Mouse (Mus musculus): ENCODE data around the gene Mrln. TPM values are rescaled to one million over a fixed set of nuclear protein-coding genes. Genes with fewer than 3 reads are reported as not detected.
"Not testable (repeated sequence)": the region's sequence is repeated elsewhere in the genome, so short reads cannot be mapped to it uniquely, and the experiment has no call there.

The Mrln gene
- polyA plus RNA-seq, 1 experiment from 2014 or later, result 0.35 TPM

GRCm38 (mm10) chr10:70198012-70198411, 6.5 kb upstream of the Mrln start:
- no peak for ATAC-seq
- Histone ChIP-seq H3K27ac (no peak overlapping the region), H3K4me1 (peaks cover 14% of the 10 kb centered on the region), H3K27me3 (replicated peaks) (no peaks in the 10 kb centered on the region), H3K9me3 (replicated peaks) (no peaks in the 10 kb centered on the region), H3K36me3 (0 out of 2 replicates have a peak, but pooled peaks cover 10% of the 10 kb centered on the region), H3K4me2 (no peak overlapping the region), H3K4me3 (no peak overlapping the region), H3K9ac (no peak overlapping the region)
- WGBS (ENCODE audit: insufficient replicate concordance), result 75% methylated on average over 6 of the region's 6 CpGs

- H3K9ac ChIP-seq, result no peak overlapping the region
Measured at GRCm38 (mm10) chr10:70198951-70199463, 5.5 kb upstream of the Mrln start.

GRCm38 (mm10) chr10:70199466-70200210, 4.8 kb upstream of the Mrln start:
- no peaks in the 10 kb centered on the region for H3K36me3 ChIP-seq
- 63% methylated on average over 6 of the region's 6 CpGs for WGBS (ENCODE audit: insufficient replicate concordance)
- H3K27ac ChIP-seq, result no peak overlapping the region
- H3K4me2 ChIP-seq, result no peak overlapping the region
- H3K27me3 ChIP-seq (replicated peaks), result no peaks in the 10 kb centered on the region
- H3K9me3 ChIP-seq (replicated peaks), result no peaks in the 10 kb centered on the region
- H3K4me3 ChIP-seq, result no peak overlapping the region
- ATAC-seq, result no peak
- H3K9ac ChIP-seq, result no peak overlapping the region
- peaks cover 16% of the 10 kb centered on the region for H3K4me1 ChIP-seq

More at GRCm38 (mm10) chr10:70198951-70199463, 5.5 kb upstream of the Mrln start:
- Histone ChIP-seq H3K4me2 (no peak overlapping the region), H3K36me3 (0 out of 2 replicates have a peak, but pooled peaks cover 1% of the 10 kb centered on the region), H3K27me3 (replicated peaks) (no peaks in the 10 kb centered on the region), H3K9me3 (replicated peaks) (no peaks in the 10 kb centered on the region), H3K4me1 (peaks cover 14% of the 10 kb centered on the region), H3K27ac (no peak overlapping the region), H3K4me3 (no peak overlapping the region)
- no peak for ATAC-seq
- 81% methylated on average over 7 of the region's 7 CpGs for WGBS (ENCODE audit: insufficient replicate concordance)

GRCm38 (mm10) chr10:70200889-70201500, 3.5 kb upstream of the Mrln start:
- Histone ChIP-seq H3K9me3 (replicated peaks) (no peaks in the 10 kb centered on the region), H3K27ac (no peak overlapping the region), H3K4me2 (no peak overlapping the region), H3K4me3 (no peak overlapping the region), H3K36me3 (no peaks in the 10 kb centered on the region), H3K4me1 (0 out of 2 replicates have a peak, but pooled peaks cover 9% of the 10 kb centered on the region), H3K9ac (no peak overlapping the region), H3K27me3 (replicated peaks) (no peaks in the 10 kb centered on the region)
- no peak for ATAC-seq
- WGBS (ENCODE audit: insufficient replicate concordance), result 43% methylated on average over 12 of the region's 12 CpGs

- no peak for ATAC-seq
- no peaks in the 10 kb centered on the region for H3K4me1 ChIP-seq
Measured at GRCm38 (mm10) chr10:70211281-70211680, 6.8 kb downstream of the Mrln start.

GRCm38 (mm10) chr10:70220971-70221370, 16.5 kb downstream of the Mrln start:
- H3K9me3 ChIP-seq (replicated peaks), result no peaks in the 10 kb centered on the region
- 68% methylated on average over 5 of the region's 5 CpGs for WGBS (ENCODE audit: insufficient replicate concordance)

More at GRCm38 (mm10) chr10:70211281-70211680, 6.8 kb downstream of the Mrln start:
- WGBS (ENCODE audit: insufficient replicate concordance), result 66% methylated on average over 9 of the region's 9 CpGs
- no peak overlapping the region for H3K4me2 ChIP-seq
- no peaks in the 10 kb centered on the region for H3K36me3 ChIP-seq
- no peak overlapping the region for H3K4me3 ChIP-seq
- H3K9me3 ChIP-seq (replicated peaks), result no peaks in the 10 kb centered on the region
- H3K27ac ChIP-seq, result no peak overlapping the region
- no peak overlapping the region for H3K9ac ChIP-seq
- H3K27me3 ChIP-seq (replicated peaks), result no peaks in the 10 kb centered on the region

GRCm38 (mm10) chr10:70222231-70222630, 17.8 kb downstream of the Mrln start:
- H3K36me3 ChIP-seq, ATAC-seq: not testable (repeated sequence)

More at GRCm38 (mm10) chr10:70220971-70221370, 16.5 kb downstream of the Mrln start:
- H3K4me1 ChIP-seq, result no peaks in the 10 kb centered on the region
- no peak overlapping the region for H3K4me2 ChIP-seq
- H3K4me3 ChIP-seq, result no peak overlapping the region
- no peaks in the 10 kb centered on the region for H3K36me3 ChIP-seq
- H3K27ac ChIP-seq, result no peak overlapping the region
- H3K27me3 ChIP-seq (replicated peaks), result no peaks in the 10 kb centered on the region
- no peak overlapping the region for H3K9ac ChIP-seq
- ATAC-seq, result no peak

GRCm38 (mm10) chr10:70224571-70224970, 20.1 kb downstream of the Mrln start:
- no peaks in the 10 kb centered on the region for H3K9me3 ChIP-seq (replicated peaks)
- WGBS (ENCODE audit: insufficient replicate concordance), result 61% methylated on average over 6 of the region's 6 CpGs
- H3K4me2 ChIP-seq, result no peak overlapping the region
- H3K27me3 ChIP-seq (replicated peaks), result no peaks in the 10 kb centered on the region
- H3K36me3 ChIP-seq, result no peaks in the 10 kb centered on the region
- no peaks in the 10 kb centered on the region for H3K4me1 ChIP-seq
- no peak overlapping the region for H3K27ac ChIP-seq
- no peak overlapping the region for H3K9ac ChIP-seq
- no peak overlapping the region for H3K4me3 ChIP-seq
- no peak for ATAC-seq

More at GRCm38 (mm10) chr10:70222231-70222630, 17.8 kb downstream of the Mrln start:
- H3K4me1 ChIP-seq; H3K4me2 ChIP-seq; H3K27ac ChIP-seq; H3K4me3 ChIP-seq; H3K9me3 ChIP-seq (replicated peaks); H3K27me3 ChIP-seq (replicated peaks); H3K9ac ChIP-seq: not testable (repeated sequence)
- WGBS (ENCODE audit: insufficient replicate concordance), result 68% methylated on average over 8 of the region's 8 CpGs

- ATAC-seq, result no peak
- WGBS (ENCODE audit: insufficient replicate concordance), result 67% methylated on average over 6 of the region's 6 CpGs
- Histone ChIP-seq H3K36me3 (no peaks in the 10 kb centered on the region), H3K4me2 (no peak overlapping the region), H3K9me3 (replicated peaks) (no peaks in the 10 kb centered on the region), H3K4me3 (no peak overlapping the region), H3K4me1 (no peaks in the 10 kb centered on the region), H3K27me3 (replicated peaks) (no peaks in the 10 kb centered on the region), H3K9ac (no peak overlapping the region), H3K27ac (no peak overlapping the region)
Measured at GRCm38 (mm10) chr10:70225760-70226159, 21.3 kb downstream of the Mrln start.

GRCm38 (mm10) chr10:70226608-70227007, 22.1 kb downstream of the Mrln start:
- Histone ChIP-seq H3K4me1 (no peaks in the 10 kb centered on the region), H3K9ac (no peak overlapping the region), H3K4me2 (no peak overlapping the region), H3K27ac (no peak overlapping the region), H3K36me3 (no peaks in the 10 kb centered on the region), H3K4me3 (no peak overlapping the region), H3K9me3 (replicated peaks) (no peaks in the 10 kb centered on the region), H3K27me3 (replicated peaks) (no peaks in the 10 kb centered on the region)
- ATAC-seq, result no peak

- Histone ChIP-seq H3K4me1 (no peaks in the 10 kb centered on the region), H3K27ac (no peak overlapping the region), H3K9ac (no peak overlapping the region), H3K4me3 (no peak overlapping the region), H3K9me3 (replicated peaks) (no peaks in the 10 kb centered on the region), H3K36me3 (no peaks in the 10 kb centered on the region), H3K4me2 (no peak overlapping the region), H3K27me3 (replicated peaks) (no peaks in the 10 kb centered on the region)
- no peak for ATAC-seq
- 66% methylated on average over 6 of the region's 6 CpGs for WGBS (ENCODE audit: insufficient replicate concordance)
Measured at GRCm38 (mm10) chr10:70230352-70230751, 25.9 kb downstream of the Mrln start.

GRCm38 (mm10) chr10:70237936-70238335, 33.5 kb downstream of the Mrln start:
- Histone ChIP-seq H3K36me3 (no peaks in the 10 kb centered on the region), H3K27ac (no peak overlapping the region), H3K4me3 (no peak overlapping the region), H3K4me2 (no peak overlapping the region), H3K27me3 (replicated peaks) (peaks cover 8% of the 10 kb centered on the region; the same call in 1 of the 2 replicates), H3K9me3 (replicated peaks) (no peaks in the 10 kb centered on the region), H3K9ac (no peak overlapping the region), H3K4me1 (no peaks in the 10 kb centered on the region)
- 47% methylated on average over 2 of the region's 2 CpGs for WGBS (ENCODE audit: insufficient replicate concordance)
- no peak for ATAC-seq

All from liver, embryonic 12.5 days (tissue).